Mouse (Mus musculus) forebrain, embryonic 13.5 days (tissue): ENCODE measurements around the gene Sobp. TPM values are rescaled to one million over a fixed set of nuclear protein-coding genes. Genes with fewer than 3 reads are reported as not detected.
A peak's percentile ranks its signal among the peaks of the same experiment; 100 is the strongest.

Experiments
- ATAC-seq: fragments of 200-750 bp; cut with Nextera tagmentation; 2 replicates; pipeline ENCODE4 v1.8.0; 2017
- H3K27ac ChIP-seq: fragments of 300-500 bp; sonication (generic); 2 replicates; pipeline ENCODE4 v1.5.1; 2015; ENCODE audit warnings: inconsistent platforms, mild to moderate bottlenecking, moderate library complexity
- H3K27me3 ChIP-seq: fragments of 300-500 bp; sonication (generic); 2 replicates; pipeline ENCODE4 v1.6.1; 2015; ENCODE audit warnings: mild to moderate bottlenecking, inconsistent platforms
- H3K36me3 ChIP-seq: fragments of 300-500 bp; sonication (generic); 2 replicates; pipeline ENCODE4 v1.6.1; 2015; ENCODE audit warnings: mild to moderate bottlenecking, inconsistent platforms; ENCODE audit not compliant: poor library complexity, severe bottlenecking
- H3K4me1 ChIP-seq: fragments of 300-500 bp; sonication (generic); 2 replicates; pipeline ENCODE4 v1.6.1; 2015; ENCODE audit warnings: inconsistent platforms
- H3K4me2 ChIP-seq: fragments of 300-500 bp; sonication (generic); 2 replicates; pipeline ENCODE4 v1.6.1; 2015; ENCODE audit warnings: inconsistent platforms, mild to moderate bottlenecking, moderate library complexity
- H3K4me3 ChIP-seq: fragments of 300-500 bp; sonication (generic); 2 replicates; pipeline ENCODE4 v1.5.1; 2015; ENCODE audit warnings: mild to moderate bottlenecking, inconsistent platforms
- H3K9ac ChIP-seq: fragments of 300-500 bp; sonication (generic); 2 replicates; pipeline ENCODE4 v1.6.1; 2015; ENCODE audit warnings: mild to moderate bottlenecking, inconsistent platforms
- H3K9me3 ChIP-seq: fragments of 300-500 bp; sonication (generic); replicated peaks from 2 replicates; pipeline ENCODE4 v1.6.1; 2016; ENCODE audit warnings: inconsistent platforms
- WGBS: fragments of 180-500 bp; shearing (Covaris S2); methylation state at CpG from one replicate; pipeline ENCODE4 v1.1.7; 2015; 5-methylcytosine and 5-hydroxymethylcytosine counted together
- polyA plus RNA-seq: library from polyadenylated mRNA; unstranded; fragments of >200 nt; fragmentation: Nextera tagmentation; extraction: Ambion mirVana; gene quantifications from 2 replicates; pipeline ENCODE4 v1.2.1, GENCODE M21; 2015

Gene Sobp
- polyA plus RNA-seq, 1 experiment from 2014 or later, result 9.3 TPM

DNA sequence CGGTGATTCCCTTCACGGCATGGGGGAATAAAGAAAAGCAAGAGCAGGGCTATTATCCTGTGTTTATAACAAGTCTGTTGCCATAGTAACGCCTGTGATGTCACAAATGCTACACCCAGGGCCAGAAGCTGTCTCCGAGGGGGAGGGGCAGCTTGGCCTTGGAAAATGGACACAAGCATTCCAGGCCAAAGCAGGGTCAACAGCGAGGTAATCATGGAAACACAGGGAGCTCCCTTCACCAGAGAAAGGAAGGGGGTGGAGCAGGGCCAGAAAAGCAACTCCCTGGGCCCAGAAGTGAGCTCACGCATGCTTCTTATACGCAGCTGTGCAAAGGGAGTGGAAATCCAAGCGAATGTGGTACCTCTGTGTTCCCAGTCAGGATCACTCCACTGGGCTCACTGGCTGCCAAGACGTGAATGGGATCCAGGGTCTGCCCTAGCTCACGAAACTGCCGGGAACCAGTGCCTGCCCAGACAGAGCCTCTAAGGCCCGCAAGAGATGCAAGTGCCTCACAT, 19.2 kb downstream of the Sobp start:
- 3% methylated on average over 12 of the region's 12 CpGs for WGBS
- peak overlapping the region; percentile 81 for H3K27ac ChIP-seq
- H3K9ac ChIP-seq, result 0 out of 2 replicates have a peak overlapping the region, but pooled peaks have one; percentile 37
- H3K9me3 ChIP-seq, result no peaks in the 10 kb centered on the region
- H3K4me3 ChIP-seq, result 0 out of 2 replicates have a peak overlapping the region, but pooled peaks have one; percentile 12
- peak; percentile 85 for ATAC-seq
- H3K36me3 ChIP-seq, result peaks cover 4% of the 10 kb centered on the region; the same call in 1 of the 2 replicates
- H3K27me3 ChIP-seq, result no peaks in the 10 kb centered on the region
- H3K4me2 ChIP-seq, result peak overlapping the region; percentile 49
- H3K4me1 ChIP-seq, result peaks cover 27% of the 10 kb centered on the region

- no peak overlapping the region for H3K4me2 ChIP-seq
- H3K9ac ChIP-seq, result no peak overlapping the region
- peaks cover 27% of the 10 kb centered on the region for H3K4me1 ChIP-seq
- 89% methylated on average over 8 of the region's 8 CpGs for WGBS
- no peaks in the 10 kb centered on the region for H3K27me3 ChIP-seq
- no peaks in the 10 kb centered on the region for H3K9me3 ChIP-seq
- no peak for ATAC-seq
- no peak overlapping the region for H3K4me3 ChIP-seq
- no peak overlapping the region for H3K27ac ChIP-seq
- H3K36me3 ChIP-seq, result peaks cover 4% of the 10 kb centered on the region; the same call in 1 of the 2 replicates
Measured at GRCm38 (mm10) chr10:43152643-43153042, 21.7 kb downstream of the Sobp start.

- WGBS, result 86% methylated on average over 11 of the region's 11 CpGs
- Histone ChIP-seq H3K27ac (no peak overlapping the region), H3K36me3 (0 out of 2 replicates have a peak, but pooled peaks cover 2% of the 10 kb centered on the region), H3K4me2 (no peak overlapping the region), H3K9ac (no peak overlapping the region), H3K27me3 (no peaks in the 10 kb centered on the region), H3K9me3 (no peaks in the 10 kb centered on the region), H3K4me1 (peaks cover 4% of the 10 kb centered on the region), H3K4me3 (no peak overlapping the region)
- no peak for ATAC-seq
Measured at GRCm38 (mm10) chr10:43148456-43148855, 25.9 kb downstream of the Sobp start.

GRCm38 (mm10) chr10:43143173-43143572, 31.2 kb downstream of the Sobp start:
- Histone ChIP-seq H3K27me3 (no peaks in the 10 kb centered on the region), H3K4me1 (no peaks in the 10 kb centered on the region), H3K9me3 (no peaks in the 10 kb centered on the region), H3K36me3 (no peaks in the 10 kb centered on the region), H3K27ac (no peak overlapping the region), H3K9ac (no peak overlapping the region), H3K4me3 (no peak overlapping the region), H3K4me2 (no peak overlapping the region)
- ATAC-seq, result no peak
- WGBS, result 91% methylated on average over 9 of the region's 9 CpGs

DNA sequence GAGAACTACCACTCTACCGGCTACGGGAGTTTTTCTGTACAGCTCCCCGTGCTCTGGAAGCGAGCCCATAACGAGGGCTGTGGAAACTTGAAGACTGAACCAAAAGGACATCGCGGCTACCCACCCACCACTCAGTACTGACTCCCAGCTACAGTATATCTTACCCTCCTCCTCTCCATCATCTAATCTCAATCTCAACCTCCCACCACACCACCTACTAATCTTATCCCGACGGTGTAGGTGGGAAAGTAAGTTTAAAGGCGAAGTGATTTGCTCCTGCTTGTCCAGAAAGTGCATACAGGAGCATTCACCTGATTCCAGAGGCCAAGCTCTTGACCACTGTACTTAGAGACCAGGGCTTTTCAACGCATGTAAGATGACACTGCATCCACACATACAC, 40.3 kb downstream of the Sobp start:
- Histone ChIP-seq H3K4me1 (peaks cover 13% of the 10 kb centered on the region), H3K36me3 (peaks cover 11% of the 10 kb centered on the region), H3K4me3 (no peak overlapping the region), H3K4me2 (no peak overlapping the region), H3K9me3 (no peaks in the 10 kb centered on the region), H3K27ac (no peak overlapping the region), H3K27me3 (no peaks in the 10 kb centered on the region), H3K9ac (no peak overlapping the region)
- WGBS, result 86% methylated on average over 11 of the region's 11 CpGs
- no peak for ATAC-seq

- Histone ChIP-seq H3K4me3 (no peak overlapping the region), H3K36me3 (peaks cover 4% of the 10 kb centered on the region), H3K27ac (no peak overlapping the region), H3K27me3 (no peaks in the 10 kb centered on the region), H3K9me3 (no peaks in the 10 kb centered on the region), H3K4me1 (peaks cover 25% of the 10 kb centered on the region), H3K4me2 (no peak overlapping the region), H3K9ac (no peak overlapping the region)
- ATAC-seq, result peak; percentile 52; the same call in 1 of the 2 replicates
- WGBS, result 49% methylated on average over 3 of the region's 3 CpGs
Measured at GRCm38 (mm10) chr10:43128750-43129149, 45.6 kb downstream of the Sobp start.

- H3K9me3 ChIP-seq, result no peaks in the 10 kb centered on the region
- H3K27me3 ChIP-seq, result no peaks in the 10 kb centered on the region
- no peak overlapping the region for H3K27ac ChIP-seq
- no peak overlapping the region for H3K4me3 ChIP-seq
- ATAC-seq, result no peak
- peaks cover 33% of the 10 kb centered on the region for H3K4me1 ChIP-seq
- H3K36me3 ChIP-seq, result no peaks in the 10 kb centered on the region; the same call in 1 of the 2 replicates
- H3K4me2 ChIP-seq, result no peak overlapping the region
- H3K9ac ChIP-seq, result no peak overlapping the region
- 33% methylated on average over 7 of the region's 7 CpGs for WGBS
Measured at GRCm38 (mm10) chr10:43124561-43124960, 49.8 kb downstream of the Sobp start.

DNA sequence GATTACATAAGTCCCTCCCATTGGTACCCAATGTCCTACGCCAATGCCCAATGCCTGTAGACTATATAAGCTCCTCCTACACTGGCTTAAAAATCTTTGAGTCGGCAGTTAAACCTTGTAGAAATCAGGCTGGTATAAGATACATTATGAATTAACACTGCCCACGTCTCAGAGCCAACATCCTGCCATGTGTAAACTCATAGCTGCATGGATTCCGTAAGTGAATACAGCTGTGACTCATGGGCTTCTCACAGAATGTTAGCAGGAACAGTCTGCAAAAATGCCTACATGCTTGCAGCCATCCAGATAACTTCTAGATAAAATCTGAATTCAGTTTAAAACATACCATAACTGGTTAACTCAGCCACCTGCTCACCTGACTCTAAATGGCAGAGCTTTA, 50.2 kb downstream of the Sobp start:
- ATAC-seq, result no peak

DNA sequence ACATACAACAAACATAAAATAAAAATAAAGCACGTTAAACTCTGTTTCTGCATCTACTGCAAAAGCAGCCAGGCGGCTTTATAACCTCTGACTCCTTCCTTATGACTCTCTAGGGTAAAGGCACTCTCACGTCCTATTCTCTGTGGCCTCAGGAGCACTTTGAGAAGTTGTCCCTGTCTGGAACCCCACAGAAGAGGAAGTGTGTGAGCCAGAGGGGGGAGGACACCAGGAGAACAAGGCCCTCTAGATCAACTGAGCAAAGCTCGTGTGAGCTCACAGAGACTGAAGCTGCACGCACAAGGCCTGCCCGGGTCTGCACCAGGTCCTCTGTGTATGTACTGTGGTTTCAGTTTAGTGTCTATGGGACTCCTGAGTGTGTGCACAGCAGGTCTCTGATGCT, 50.9 kb downstream of the Sobp start:
- no peaks in the 10 kb centered on the region for H3K9me3 ChIP-seq
- H3K27ac ChIP-seq, result no peak overlapping the region
- no peak overlapping the region for H3K4me3 ChIP-seq
- no peaks in the 10 kb centered on the region for H3K27me3 ChIP-seq
- H3K4me2 ChIP-seq, result no peak overlapping the region
- peaks cover 26% of the 10 kb centered on the region for H3K4me1 ChIP-seq
- 90% methylated on average over 6 of the region's 6 CpGs for WGBS
- ATAC-seq, result no peak
- H3K36me3 ChIP-seq, result no peaks in the 10 kb centered on the region; the same call in 1 of the 2 replicates
- no peak overlapping the region for H3K9ac ChIP-seq

More for the DNA sequence above, 50.2 kb downstream of the Sobp start:
- H3K27ac ChIP-seq, result 0 out of 2 replicates have a peak overlapping the region, but pooled peaks have one; percentile 35
- H3K36me3 ChIP-seq, result no peaks in the 10 kb centered on the region; the same call in 1 of the 2 replicates
- H3K4me2 ChIP-seq, result no peak overlapping the region
- WGBS, result 91% methylated on average over 4 of the region's 4 CpGs
- H3K9me3 ChIP-seq, result no peaks in the 10 kb centered on the region
- H3K4me3 ChIP-seq, result no peak overlapping the region
- peaks cover 33% of the 10 kb centered on the region for H3K4me1 ChIP-seq
- no peaks in the 10 kb centered on the region for H3K27me3 ChIP-seq
- H3K9ac ChIP-seq, result no peak overlapping the region

DNA sequence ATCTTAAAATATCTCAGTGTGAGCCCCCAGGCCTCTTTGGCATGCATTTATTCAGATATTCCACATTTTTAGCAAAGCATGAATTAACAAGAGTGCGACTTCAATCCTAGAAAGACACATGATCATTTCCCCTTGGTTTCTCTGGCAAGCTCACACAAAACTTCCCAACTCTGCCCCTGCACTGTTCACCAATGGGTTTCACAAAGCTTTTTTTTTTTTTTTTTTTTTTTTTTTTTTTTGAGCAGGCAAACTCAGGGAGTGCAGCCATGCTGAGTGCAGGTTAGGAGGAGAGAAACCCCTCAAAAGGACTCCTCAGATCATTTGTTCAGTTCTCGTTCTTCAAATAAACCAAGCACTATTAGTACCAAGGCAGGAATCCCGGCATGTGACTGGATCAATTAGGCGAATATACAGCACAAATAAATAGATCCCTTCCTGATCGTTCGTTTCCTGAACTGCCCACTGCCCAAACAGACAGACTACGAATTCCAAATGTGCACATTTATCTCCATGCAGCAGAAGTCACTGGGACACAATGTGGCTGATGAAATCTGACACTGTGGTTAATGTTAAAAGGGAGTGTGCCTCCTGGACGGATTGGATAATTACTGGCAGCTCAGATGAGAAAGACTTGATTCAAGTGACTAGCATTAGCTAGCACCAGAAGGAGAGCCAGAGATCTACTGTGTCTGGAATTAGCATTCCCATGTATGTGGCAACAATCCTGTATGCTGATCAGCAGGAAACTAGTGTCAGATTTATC, 53.5 kb downstream of the Sobp start:
- Histone ChIP-seq H3K27ac (peak overlapping the region; percentile 7; the same call in 1 of the 2 replicates), H3K27me3 (no peaks in the 10 kb centered on the region), H3K36me3 (no peaks in the 10 kb centered on the region), H3K9me3 (no peaks in the 10 kb centered on the region), H3K4me3 (no peak overlapping the region), H3K9ac (no peak overlapping the region), H3K4me2 (no peak overlapping the region), H3K4me1 (peaks cover 34% of the 10 kb centered on the region)
- ATAC-seq, result no peak
- WGBS, result 25% methylated on average over 8 of the region's 8 CpGs

- H3K9ac ChIP-seq, result no peak overlapping the region
- H3K4me1 ChIP-seq, result peaks cover 48% of the 10 kb centered on the region
- no peaks in the 10 kb centered on the region for H3K36me3 ChIP-seq
- no peak overlapping the region for H3K27ac ChIP-seq
- H3K9me3 ChIP-seq, result no peaks in the 10 kb centered on the region
- ATAC-seq, result no peak
- no peak overlapping the region for H3K4me3 ChIP-seq
- WGBS, result 74% methylated on average over 3 of the region's 3 CpGs
- H3K4me2 ChIP-seq, result no peak overlapping the region
- no peaks in the 10 kb centered on the region for H3K27me3 ChIP-seq
Measured at GRCm38 (mm10) chr10:43116083-43116927, 58.0 kb downstream of the Sobp start.

DNA sequence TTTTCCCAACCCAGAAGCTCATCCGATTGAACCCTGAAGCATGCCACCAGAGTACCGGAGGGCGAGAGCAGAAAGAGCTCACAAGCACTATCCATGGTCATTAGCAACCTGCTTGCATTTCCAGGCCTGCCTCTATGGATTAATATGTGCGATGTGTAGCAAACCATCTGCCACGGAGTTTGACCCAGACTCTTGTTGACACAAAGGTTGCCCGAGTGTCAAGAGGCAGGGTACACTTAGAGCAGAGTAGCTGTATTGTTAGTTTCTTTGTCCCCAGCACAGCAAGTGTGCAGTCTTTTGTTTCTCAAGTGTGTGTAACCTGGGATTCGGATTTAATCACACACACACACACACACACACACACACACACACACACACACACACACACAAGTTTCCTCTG, 62.0 kb downstream of the Sobp start:
- no peaks in the 10 kb centered on the region for H3K27me3 ChIP-seq
- H3K9me3 ChIP-seq, result no peaks in the 10 kb centered on the region
- no peak overlapping the region for H3K4me2 ChIP-seq
- WGBS, result 36% methylated on average over 7 of the region's 7 CpGs
- no peak overlapping the region for H3K27ac ChIP-seq
- no peak overlapping the region for H3K4me3 ChIP-seq
- no peaks in the 10 kb centered on the region for H3K36me3 ChIP-seq
- peaks cover 36% of the 10 kb centered on the region for H3K4me1 ChIP-seq
- peak; percentile 38; the same call in 1 of the 2 replicates for ATAC-seq
- H3K9ac ChIP-seq, result no peak overlapping the region
